ENCODE assay signal across 9 mouse cellular contexts in the genomic region with DNA sequence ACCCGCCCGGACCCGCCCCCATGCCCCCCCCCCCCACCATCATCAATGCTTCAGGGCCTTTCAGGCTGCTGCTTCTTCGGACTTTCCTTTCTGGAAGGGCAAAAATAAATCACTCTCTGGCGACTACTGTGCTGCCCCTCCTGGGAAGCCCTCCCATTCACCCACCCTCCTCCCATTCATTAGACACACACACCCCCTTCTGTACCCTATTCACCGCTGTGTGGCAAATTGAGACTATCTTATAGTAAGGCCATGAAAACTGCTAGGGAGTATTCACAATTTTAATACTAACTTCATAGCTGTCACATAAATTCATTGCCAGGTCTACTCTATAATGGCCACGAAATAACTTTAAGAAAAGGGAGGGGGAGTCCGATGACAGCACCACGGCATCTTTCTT. TPM values are rescaled to one million over a fixed set of nuclear protein-coding genes. Genes with fewer than 3 reads are reported as not detected.
A peak's percentile ranks its signal among the peaks of the same experiment; 100 is the strongest.
DNase-seq lines count a peak whose midpoint lies in the region; ATAC-seq lines count a peak whose summit lies in the region.
"Had no signal": no experiment of that assay in that cellular context is flagged by ENCODE, and none has a peak within 500 bp of the region (broad histone marks: within the 10 kb centered on the region; RNA-seq: fewer than 3 reads in every experiment).

No protein-coding gene starts in this region.

- no peak overlapping the region for H3K9ac ChIP-seq in kidney, embryonic 14.5 days (ENCODE audit: low read depth, low read length)
- H3K9ac ChIP-seq in embryonic facial prominence, embryonic 11.5 days (replicated peaks; ENCODE audit: low read length) = no peak overlapping the region
- peak overlapping the region; percentile 62; the same call in 1 of the 2 replicates for H3K9ac ChIP-seq in midbrain, embryonic 13.5 days (replicated peaks)

- 0 out of 2 replicates have a peak overlapping the region, but pooled peaks have one; percentile 44 for H3K4me3 ChIP-seq in kidney, embryonic 14.5 days (ENCODE audit: low read length)
- H3K4me3 ChIP-seq in embryonic facial prominence, embryonic 11.5 days (ENCODE audit: low read depth, low read length) = no peak overlapping the region; the same call in 1 of the 2 replicates
- peak overlapping the region; percentile 50 for H3K4me3 ChIP-seq in hindbrain, embryonic 10.5 days
- H3K4me3 ChIP-seq in midbrain, embryonic 13.5 days (replicated peaks) = peak overlapping the region; percentile 41

- H3K27me3 ChIP-seq in kidney, embryonic 14.5 days (ENCODE audit: control insufficient read depth, insufficient read depth, low read length) = peaks cover 6% of the 10 kb centered on the region; the same call in 1 of the 2 replicates
- H3K27me3 ChIP-seq in embryonic facial prominence, embryonic 11.5 days (ENCODE audit: control insufficient read depth, insufficient read depth, low read length) = no peaks in the 10 kb centered on the region
- H3K27me3 ChIP-seq in hindbrain, embryonic 10.5 days (ENCODE audit: insufficient read depth, poor library complexity, severe bottlenecking) = peaks cover 38% of the 10 kb centered on the region
- 0 out of 2 replicates have a peak, but pooled peaks cover 3% of the 10 kb centered on the region for H3K27me3 ChIP-seq in midbrain, embryonic 13.5 days

- H3K4me1 ChIP-seq in kidney, embryonic 14.5 days (ENCODE audit: control insufficient read depth, insufficient read depth, low read length) = 0 out of 2 replicates have a peak, but pooled peaks cover 5% of the 10 kb centered on the region
- no peaks in the 10 kb centered on the region; the same call in 1 of the 2 replicates for H3K4me1 ChIP-seq in embryonic facial prominence, embryonic 11.5 days (ENCODE audit: control insufficient read depth, insufficient read depth, low read length)
- H3K4me1 ChIP-seq in hindbrain, embryonic 10.5 days (replicated peaks) = peaks cover 25% of the 10 kb centered on the region
- peaks cover 28% of the 10 kb centered on the region for H3K4me1 ChIP-seq in midbrain, embryonic 13.5 days (replicated peaks)

- ATAC-seq in kidney, embryonic 14.5 days (ENCODE audit: low FRiP score, low TSS enrichment) = 0 out of 2 replicates have a peak, but pooled peaks have one; percentile 17
- ATAC-seq in embryonic facial prominence, embryonic 11.5 days (replicated peaks; ENCODE audit: insufficient number of reproducible peaks, low FRiP score, low TSS enrichment, low read depth) = no peak
- peak; percentile 75 for ATAC-seq in midbrain, embryonic 13.5 days
- no peak for ATAC-seq in CD4-positive, CD25-positive, alpha-beta regulatory T cell, adult 4 months

- H3K27ac ChIP-seq in kidney, embryonic 14.5 days (ENCODE audit: low read depth, low read length) = no peak overlapping the region
- 0 out of 2 replicates have a peak overlapping the region, but pooled peaks have one; percentile 20 for H3K27ac ChIP-seq in embryonic facial prominence, embryonic 11.5 days (replicated peaks; ENCODE audit: low read depth, low read length)
- H3K27ac ChIP-seq in hindbrain, embryonic 10.5 days = peak overlapping the region; percentile 86
- peak overlapping the region; percentile 89 for H3K27ac ChIP-seq in midbrain, embryonic 13.5 days

- no peaks in the 10 kb centered on the region for H3K36me3 ChIP-seq in kidney, embryonic 14.5 days (ENCODE audit: control insufficient read depth, insufficient read depth, low read length)
- H3K36me3 ChIP-seq in embryonic facial prominence, embryonic 11.5 days (replicated peaks; ENCODE audit: control insufficient read depth, insufficient read depth, low read depth, low read length) = no peaks in the 10 kb centered on the region
- H3K36me3 ChIP-seq in hindbrain, embryonic 10.5 days = no peaks in the 10 kb centered on the region
- no peaks in the 10 kb centered on the region for H3K36me3 ChIP-seq in midbrain, embryonic 13.5 days

- peak overlapping the region; percentile 78 for H3K4me2 ChIP-seq in kidney, embryonic 14.5 days (replicated peaks; ENCODE audit: low read depth, low read length)
- peak overlapping the region; percentile 91 for H3K4me2 ChIP-seq in embryonic facial prominence, embryonic 11.5 days (ENCODE audit: low read depth, low read length)
- H3K4me2 ChIP-seq in midbrain, embryonic 13.5 days (replicated peaks) = peak overlapping the region; percentile 64

- no peaks in the 10 kb centered on the region for H3K9me3 ChIP-seq in kidney, embryonic 14.5 days (ENCODE audit: control insufficient read depth, low read length)
- no peaks in the 10 kb centered on the region for H3K9me3 ChIP-seq in embryonic facial prominence, embryonic 11.5 days (replicated peaks; ENCODE audit: control insufficient read depth, low read length)
- no peaks in the 10 kb centered on the region for H3K9me3 ChIP-seq in hindbrain, embryonic 10.5 days
- H3K9me3 ChIP-seq in midbrain, embryonic 13.5 days = no peaks in the 10 kb centered on the region

- no peak for DNase-seq in kidney, adult 11 months
- DNase-seq in embryonic facial prominence, embryonic 11.5 days (ENCODE audit: low spot score) = no peak
- DNase-seq in hindbrain, embryonic 10.5 days (ENCODE audit: low spot score) = no peak
- DNase-seq in ovary, postnatal 10 days (ENCODE audit: low spot score) = no peak
- DNase-seq in spleen, postnatal 36 days (ENCODE audit: low spot score in 2 of 2) = no peak

- WGBS in kidney, embryonic 14.5 days = 12% methylated on average over 9 of the region's 9 CpGs
- WGBS in embryonic facial prominence, embryonic 11.5 days = 18% methylated on average over 9 of the region's 9 CpGs
- WGBS in hindbrain, embryonic 10.5 days = 10% methylated on average over 9 of the region's 9 CpGs
- 4% methylated on average over 7 of the region's 9 CpGs for WGBS in midbrain, embryonic 13.5 days

RNA-seq across cellular contexts. Expression of a gene that starts 1.1 kb away (rescaled TPM):
- not detected in 2 replicates for polyA plus RNA-seq in kidney, embryonic 14.5 days (2014; fragmentation: Nextera tagmentation; extraction: Ambion mirVana)
- 0.65 TPM in 1 of 2 replicates, not detected in the other for polyA plus RNA-seq in embryonic facial prominence, embryonic 11.5 days (2014; fragmentation: Nextera tagmentation; extraction: Ambion mirVana)
- polyA plus RNA-seq in hindbrain, embryonic 10.5 days (2016; fragmentation: Nextera tagmentation; extraction: Ambion mirVana) = 0.18 and 0.21 TPM in 2 replicates
- polyA plus RNA-seq in midbrain, embryonic 13.5 days (2015; fragmentation: Nextera tagmentation; extraction: Ambion mirVana) = 0.28 and 0.62 TPM in 2 replicates
- polyA plus RNA-seq in CD4-positive, CD25-positive, alpha-beta regulatory T cell, adult 4 months (2017; shearing (Covaris generic)) = not detected
- polyA plus RNA-seq: erythroblast, embryonic 14.5 days had no signal

RNA-seq across cellular contexts. Expression of a gene that starts 51.1 kb away (rescaled TPM):
- 1.8 and 3.8 TPM in 2 replicates for polyA plus RNA-seq in kidney, embryonic 14.5 days (2014; fragmentation: Nextera tagmentation; extraction: Ambion mirVana)
- polyA plus RNA-seq in embryonic facial prominence, embryonic 11.5 days (2014; fragmentation: Nextera tagmentation; extraction: Ambion mirVana) = 0.18 and 0.29 TPM in 2 replicates
- 0.13 and 0.27 TPM in 2 replicates for polyA plus RNA-seq in hindbrain, embryonic 10.5 days (2016; fragmentation: Nextera tagmentation; extraction: Ambion mirVana)
- 0.04 and 0.06 TPM in 2 replicates for polyA plus RNA-seq in midbrain, embryonic 13.5 days (2015; fragmentation: Nextera tagmentation; extraction: Ambion mirVana)
- polyA plus RNA-seq in CD4-positive, CD25-positive, alpha-beta regulatory T cell, adult 4 months (2017; shearing (Covaris generic)) = under 1 TPM; 0.46 to 0.56 TPM

Comparison
In these comparisons a context has a peak if more than half of its experiments do, and no peak if none do; other contexts are left out.
1. ATAC-seq: peak in kidney, embryonic 14.5 days (single experiment) and midbrain, embryonic 13.5 days (single experiment); none in embryonic facial prominence, embryonic 11.5 days (single experiment) and CD4-positive, CD25-positive, alpha-beta regulatory T cell, adult 4 months (single experiment).
2. Peak in every context shown above with its lines, with median percentiles within 50 percentile points of each other: H3K4me2 ChIP-seq.